Mouse (Mus musculus) midbrain, embryonic 14.5 days (tissue): ENCODE measurements around the gene Erbin. TPM values are rescaled to one million over a fixed set of nuclear protein-coding genes. Genes with fewer than 3 reads are reported as not detected.
A peak's percentile ranks its signal among the peaks of the same experiment; 100 is the strongest.

Experiments used
- ATAC-seq: fragments of 200-750 bp; cut with Nextera tagmentation; 2 replicates; pipeline ENCODE4 v1.8.0; 2017; ENCODE audit warnings: moderate number of reproducible peaks, moderate library complexity; ENCODE audit not compliant: low FRiP score, low TSS enrichment
- DNase-seq: peaks from one replicate; pipeline ENCODE4 v3.0.0-alpha.2; 2015
- H3K27ac ChIP-seq: fragments of 300-500 bp; sonication (generic); replicated peaks from 2 replicates; pipeline ENCODE4 v1.5.1; 2014; ENCODE audit warnings: mild to moderate bottlenecking, low read depth, low read length, moderate library complexity
- H3K27me3 ChIP-seq: fragments of 300-500 bp; sonication (generic); 2 replicates; pipeline ENCODE4 v1.6.1; 2014; ENCODE audit warnings: low read length, control low read depth, mixed read lengths; ENCODE audit not compliant: control insufficient read depth, insufficient read depth
- H3K36me3 ChIP-seq: fragments of 300-500 bp; sonication (generic); 2 replicates; pipeline ENCODE4 v1.6.1; 2014; ENCODE audit warnings: low read length, control low read depth; ENCODE audit not compliant: control insufficient read depth, insufficient read depth
- H3K4me1 ChIP-seq: fragments of 300-500 bp; sonication (generic); 2 replicates; pipeline ENCODE4 v1.6.1; 2014; ENCODE audit warnings: mild to moderate bottlenecking, antibody characterized with exemption, low read length, control low read depth; ENCODE audit not compliant: control insufficient read depth, insufficient read depth
- H3K4me2 ChIP-seq: fragments of 300-500 bp; sonication (generic); 2 replicates; pipeline ENCODE4 v1.6.1; 2014; ENCODE audit warnings: mild to moderate bottlenecking, low read length, moderate library complexity
- H3K4me3 ChIP-seq: fragments of 300-500 bp; sonication (generic); replicated peaks from 2 replicates; pipeline ENCODE4 v1.5.1; 2014; ENCODE audit warnings: low read depth, low read length
- H3K9ac ChIP-seq: fragments of 300-500 bp; sonication (generic); replicated peaks from 2 replicates; pipeline ENCODE4 v1.6.1; 2014; ENCODE audit warnings: mild to moderate bottlenecking, low read length, moderate library complexity
- H3K9me3 ChIP-seq: fragments of 300-500 bp; sonication (generic); 2 replicates; pipeline ENCODE4 v1.6.1; 2016; ENCODE audit warnings: low read length, control low read depth, mixed read lengths; ENCODE audit not compliant: control insufficient read depth
- WGBS: fragments of 180-500 bp; shearing (Covaris S2); extraction: QIAGEN DNeasy Blood & Tissue Kit; methylation state at CpG from one replicate; pipeline ENCODE4 v1.1.7; 2014; 5-methylcytosine and 5-hydroxymethylcytosine counted together
- polyA plus RNA-seq: library from polyadenylated mRNA; unstranded; fragments of >200 nt; fragmentation: Nextera tagmentation; extraction: Ambion mirVana; gene quantifications from 2 replicates; pipeline ENCODE4 v1.2.1, GENCODE M21; 2014

Erbin gene
- polyA plus RNA-seq, 1 experiment from 2014 or later = 21.7 TPM

GRCm38 (mm10) chr13:103957175-103957940 lies 37.0 kb upstream of the Erbin start:
- H3K4me3 ChIP-seq = no peak overlapping the region
- H3K9ac ChIP-seq = no peak overlapping the region
- H3K27me3 ChIP-seq = no peaks in the 10 kb centered on the region
- H3K36me3 ChIP-seq = no peaks in the 10 kb centered on the region
- H3K27ac ChIP-seq = no peak overlapping the region
- DNase-seq (no peak), ATAC-seq (no peak)
- no peaks in the 10 kb centered on the region for H3K9me3 ChIP-seq
- no peak overlapping the region for H3K4me2 ChIP-seq
- 91% methylated on average over 8 of the region's 8 CpGs for WGBS
- H3K4me1 ChIP-seq = no peaks in the 10 kb centered on the region

GRCm38 (mm10) chr13:103955652-103956051 lies 35.3 kb upstream of the Erbin start:
- WGBS = 65% methylated on average over 2 of the region's 2 CpGs
- H3K4me3 ChIP-seq = no peak overlapping the region
- H3K27me3 ChIP-seq = no peaks in the 10 kb centered on the region
- no peak overlapping the region for H3K9ac ChIP-seq
- no peaks in the 10 kb centered on the region for H3K36me3 ChIP-seq
- DNase-seq = no peak
- no peaks in the 10 kb centered on the region for H3K9me3 ChIP-seq
- no peak for ATAC-seq
- H3K4me2 ChIP-seq = no peak overlapping the region
- no peak overlapping the region for H3K27ac ChIP-seq
- no peaks in the 10 kb centered on the region for H3K4me1 ChIP-seq

DNA sequence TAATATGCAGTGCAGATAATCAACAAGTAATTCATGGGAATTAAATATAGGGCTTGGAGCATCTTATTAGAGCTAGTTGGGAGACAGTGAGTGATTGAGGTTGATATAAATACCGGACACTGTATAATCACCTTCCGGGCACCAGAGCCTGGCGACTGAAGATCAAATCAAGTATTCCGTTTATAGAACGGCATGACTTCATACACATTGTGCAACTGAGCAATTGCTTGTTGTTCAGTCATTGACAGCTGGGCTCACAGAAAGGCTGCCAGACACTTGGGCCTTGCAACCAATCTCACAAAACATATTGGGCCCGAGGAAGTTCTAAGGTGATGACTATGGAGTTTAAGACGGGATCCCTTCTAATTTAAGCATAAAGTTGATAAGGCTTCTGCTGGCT lies 31.1 kb upstream of the Erbin start:
- Histone ChIP-seq H3K36me3 (no peaks in the 10 kb centered on the region), H3K27me3 (no peaks in the 10 kb centered on the region), H3K27ac (no peak overlapping the region), H3K4me2 (no peak overlapping the region), H3K4me3 (no peak overlapping the region), H3K4me1 (no peaks in the 10 kb centered on the region), H3K9me3 (no peaks in the 10 kb centered on the region), H3K9ac (no peak overlapping the region)
- ATAC-seq (no peak), DNase-seq (no peak)
- WGBS = 98% methylated on average over 7 of the region's 7 CpGs

DNA sequence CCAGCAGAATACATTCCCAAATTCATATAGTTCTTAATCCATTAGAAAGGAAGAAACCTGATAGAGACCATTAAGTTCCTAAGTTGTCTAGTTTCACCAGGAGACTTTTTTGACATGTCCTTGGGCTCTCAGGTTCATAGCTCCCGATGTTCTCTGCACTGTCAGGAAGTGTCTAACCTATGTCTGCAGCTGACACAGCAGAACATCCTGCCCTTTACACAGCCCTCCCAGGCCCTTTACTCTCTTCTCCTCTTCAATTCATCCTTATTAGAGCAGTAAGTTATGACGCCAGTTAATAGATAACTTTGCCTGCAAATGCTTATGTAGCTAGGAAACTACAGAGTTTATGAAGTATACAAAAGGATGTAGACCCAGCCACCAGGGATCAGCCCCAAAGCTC lies 20.5 kb upstream of the Erbin start:
- no peak overlapping the region for H3K4me3 ChIP-seq
- no peak overlapping the region for H3K4me2 ChIP-seq
- WGBS = 88% methylated on average over 2 of the region's 2 CpGs
- no peaks in the 10 kb centered on the region for H3K36me3 ChIP-seq
- H3K27me3 ChIP-seq = no peaks in the 10 kb centered on the region
- no peaks in the 10 kb centered on the region for H3K9me3 ChIP-seq
- H3K27ac ChIP-seq = no peak overlapping the region
- H3K4me1 ChIP-seq = no peaks in the 10 kb centered on the region
- DNase-seq (no peak), ATAC-seq (no peak)
- no peak overlapping the region for H3K9ac ChIP-seq

DNA sequence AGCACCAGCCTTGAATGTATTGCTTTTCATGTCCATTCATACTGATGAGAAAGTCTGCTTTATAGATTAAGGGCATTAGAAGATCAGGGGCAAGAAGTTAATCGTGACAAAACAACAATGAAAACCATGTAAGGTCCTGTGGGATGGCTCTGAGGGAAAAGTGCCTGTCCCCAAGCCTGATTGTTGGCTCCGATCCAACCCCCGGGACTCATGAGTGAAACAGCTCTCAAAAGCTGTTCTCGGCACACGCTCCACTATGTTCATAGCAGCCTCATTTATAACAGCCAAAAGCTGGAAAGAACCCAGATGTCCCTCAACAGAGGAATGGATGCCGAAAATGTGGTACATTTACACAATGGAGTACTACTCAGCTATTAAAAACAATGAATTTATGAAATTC lies 4.3 kb upstream of the Erbin start:
- Histone ChIP-seq H3K9me3 (no peaks in the 10 kb centered on the region), H3K36me3 (no peaks in the 10 kb centered on the region), H3K27me3 (peaks cover 8% of the 10 kb centered on the region; the same call in 1 of the 2 replicates), H3K4me2 (no peak overlapping the region), H3K27ac (no peak overlapping the region), H3K4me1 (peaks cover 12% of the 10 kb centered on the region), H3K4me3 (no peak overlapping the region), H3K9ac (no peak overlapping the region)
- ATAC-seq = no peak
- peak; percentile 57 for DNase-seq
- 46% methylated on average over 6 of the region's 6 CpGs for WGBS

DNA sequence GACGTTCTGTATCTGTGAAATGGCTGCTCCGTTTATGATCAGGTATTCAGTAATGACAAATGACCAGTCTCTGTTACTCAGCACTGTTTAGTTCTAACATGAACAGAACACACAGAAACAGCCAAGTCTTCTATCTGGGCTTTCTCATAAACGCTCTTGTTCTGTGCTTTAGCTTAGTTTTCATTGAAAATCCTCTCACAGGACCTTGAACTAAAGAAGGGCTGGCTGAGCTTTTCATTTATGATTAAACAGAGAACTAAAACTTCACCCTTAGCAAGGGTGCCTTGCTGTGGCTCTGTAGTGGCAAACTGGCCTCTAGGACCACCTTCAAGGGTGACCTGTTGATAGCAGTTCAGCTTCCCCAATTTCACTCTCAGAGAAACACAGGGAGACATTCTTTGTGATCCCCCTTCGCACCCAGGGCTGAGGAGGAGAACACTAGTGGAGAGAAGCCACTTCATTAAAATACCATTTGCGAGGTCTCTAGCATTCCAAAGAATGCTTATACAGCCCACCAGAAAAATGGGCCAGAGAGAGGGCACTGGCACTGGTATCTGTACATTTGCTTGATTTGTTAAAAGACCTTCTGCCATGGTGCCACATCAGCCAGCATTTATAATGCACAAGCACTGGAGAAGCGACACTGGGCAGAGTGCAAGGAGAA lies 3.2 kb upstream of the Erbin start:
- H3K36me3 ChIP-seq = no peaks in the 10 kb centered on the region
- no peak overlapping the region for H3K4me2 ChIP-seq
- H3K27me3 ChIP-seq = peaks cover 8% of the 10 kb centered on the region; the same call in 1 of the 2 replicates
- ATAC-seq = no peak
- 82% methylated on average over 6 of the region's 6 CpGs for WGBS
- H3K9ac ChIP-seq = no peak overlapping the region
- H3K4me3 ChIP-seq = no peak overlapping the region
- H3K9me3 ChIP-seq = no peaks in the 10 kb centered on the region
- no peak overlapping the region for H3K27ac ChIP-seq
- DNase-seq = no peak
- peaks cover 14% of the 10 kb centered on the region for H3K4me1 ChIP-seq

- Histone ChIP-seq H3K27me3 (peaks cover 8% of the 10 kb centered on the region; the same call in 1 of the 2 replicates), H3K36me3 (no peaks in the 10 kb centered on the region), H3K4me3 (peak overlapping the region; percentile 88), H3K9me3 (no peaks in the 10 kb centered on the region), H3K4me2 (peak overlapping the region; percentile 88), H3K9ac (peak overlapping the region; percentile 99), H3K4me1 (peaks cover 21% of the 10 kb centered on the region), H3K27ac (peak overlapping the region; percentile 100)
- WGBS = 10% methylated on average over 11 of the region's 11 CpGs
- ATAC-seq (peak; percentile 38), DNase-seq (no peak)
Measured at GRCm38 (mm10) chr13:103921831-103922380, 1.6 kb upstream of the Erbin start.

DNA sequence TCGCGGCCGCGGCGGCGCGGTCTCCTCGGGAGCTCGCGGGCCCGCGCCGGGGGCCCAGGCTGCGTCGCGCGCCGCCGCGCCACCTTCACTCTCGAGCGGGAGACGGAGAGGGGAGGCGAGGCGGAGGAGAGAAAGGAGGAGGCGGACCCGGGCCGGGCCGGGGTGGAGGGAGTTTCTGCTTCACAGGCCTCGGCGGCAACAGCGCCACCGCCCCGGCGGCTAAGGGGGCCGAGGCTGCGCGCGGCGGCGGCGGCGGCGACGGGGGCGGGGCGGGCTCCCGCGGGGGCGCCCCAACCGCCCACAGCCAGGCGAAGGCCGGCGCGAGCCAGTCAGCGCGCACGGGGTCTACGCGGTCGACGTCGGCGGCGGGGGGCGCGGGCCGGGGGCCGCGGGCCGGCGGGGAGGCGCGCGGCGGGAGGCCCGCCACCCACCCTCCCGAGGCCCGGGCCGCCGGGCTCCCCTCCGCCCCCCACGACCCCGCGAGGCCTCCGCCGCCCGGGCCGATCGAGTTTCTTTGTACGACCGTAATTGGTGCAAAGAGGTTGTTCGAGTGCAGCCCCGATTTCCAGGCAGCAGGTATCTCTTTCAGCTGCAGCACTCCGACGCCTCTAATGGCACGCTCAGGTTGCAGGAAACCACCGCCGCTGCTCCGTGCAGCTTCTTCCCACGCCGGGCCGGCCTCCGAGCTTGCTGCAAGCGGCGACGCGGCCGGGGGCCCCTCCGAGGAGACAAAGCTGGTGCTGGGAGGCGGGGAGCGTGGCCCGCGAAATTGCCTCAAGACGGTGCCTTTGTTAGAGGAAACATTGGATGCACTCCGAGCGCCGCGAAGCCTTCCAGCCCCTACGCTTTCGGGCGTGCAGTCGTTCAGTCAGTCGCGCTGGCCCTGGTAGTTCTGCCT lies 868 bp upstream of the Erbin start:
- H3K27ac ChIP-seq = peak overlapping the region; percentile 100
- peak overlapping the region; percentile 88 for H3K4me2 ChIP-seq
- peaks cover 26% of the 10 kb centered on the region for H3K4me1 ChIP-seq
- H3K4me3 ChIP-seq = peak overlapping the region; percentile 88
- peak; percentile 91 for DNase-seq
- under 1% methylated on average over 122 of the region's 125 CpGs for WGBS
- peak; percentile 89 for ATAC-seq
- no peaks in the 10 kb centered on the region for H3K36me3 ChIP-seq
- no peaks in the 10 kb centered on the region for H3K9me3 ChIP-seq
- peaks cover 8% of the 10 kb centered on the region; the same call in 1 of the 2 replicates for H3K27me3 ChIP-seq
- H3K9ac ChIP-seq = peak overlapping the region; percentile 99
